In genomic region chr1:133434018-133434755, GRCm38 (mm10) we compare ENCODE assay signal across 8 mouse cellular contexts. TPM values are rescaled to one million over a fixed set of nuclear protein-coding genes. Genes with fewer than 3 reads are reported as not detected.
A peak's percentile ranks its signal among the peaks of the same experiment; 100 is the strongest.
DNase-seq lines count a peak whose midpoint lies in the region; ATAC-seq lines count a peak whose summit lies in the region.

No protein-coding gene starts in this region.

- H3K4me1 ChIP-seq in embryonic facial prominence, embryonic 13.5 days = peaks cover 14% of the 10 kb centered on the region
- peaks cover 5% of the 10 kb centered on the region; the same call in 1 of the 2 replicates for H3K4me1 ChIP-seq in hindbrain, embryonic 11.5 days (replicated peaks; ENCODE audit: control insufficient read depth, insufficient read depth, low read length)
- 0 out of 2 replicates have a peak, but pooled peaks cover 3% of the 10 kb centered on the region for H3K4me1 ChIP-seq in stomach, embryonic 15.5 days

- no peaks in the 10 kb centered on the region for H3K36me3 ChIP-seq in embryonic facial prominence, embryonic 13.5 days
- H3K36me3 ChIP-seq in hindbrain, embryonic 11.5 days (ENCODE audit: control insufficient read depth, insufficient read depth, low read length) = no peaks in the 10 kb centered on the region
- no peaks in the 10 kb centered on the region for H3K36me3 ChIP-seq in stomach, embryonic 15.5 days

- H3K27ac ChIP-seq in embryonic facial prominence, embryonic 13.5 days = peak overlapping the region; percentile 22; the same call in 1 of the 2 replicates
- H3K27ac ChIP-seq in hindbrain, embryonic 11.5 days (ENCODE audit: low read depth, low read length) = peak overlapping the region; percentile 67
- no peak overlapping the region for H3K27ac ChIP-seq in stomach, embryonic 15.5 days

- H3K27me3 ChIP-seq in embryonic facial prominence, embryonic 13.5 days = no peaks in the 10 kb centered on the region
- H3K27me3 ChIP-seq in hindbrain, embryonic 11.5 days (ENCODE audit: control insufficient read depth, insufficient read depth, low read length) = no peaks in the 10 kb centered on the region
- H3K27me3 ChIP-seq in stomach, embryonic 15.5 days (replicated peaks) = no peaks in the 10 kb centered on the region

- peak overlapping the region; percentile 38 for H3K4me3 ChIP-seq in embryonic facial prominence, embryonic 13.5 days
- 0 out of 2 replicates have a peak overlapping the region, but pooled peaks have one; percentile 4 for H3K4me3 ChIP-seq in hindbrain, embryonic 11.5 days (ENCODE audit: low read depth, low read length)
- H3K4me3 ChIP-seq in stomach, embryonic 15.5 days (replicated peaks) = peak overlapping the region; percentile 22

- H3K9ac ChIP-seq in embryonic facial prominence, embryonic 13.5 days = peak overlapping the region; percentile 55
- H3K9ac ChIP-seq in hindbrain, embryonic 11.5 days (ENCODE audit: low read depth, low read length) = peak overlapping the region; percentile 32; the same call in 1 of the 2 replicates
- no peak overlapping the region for H3K9ac ChIP-seq in stomach, embryonic 15.5 days

- DNase-seq in gastrocnemius, adult 18-20 months (ENCODE audit: low spot score) = peak; percentile 53
- DNase-seq in gastrocnemius, postnatal 36 days = no peak
- peak; percentile 84 for DNase-seq in hindbrain, embryonic 11.5 days (ENCODE audit: low spot score)
- DNase-seq in layer of hippocampus, postnatal 10 days (ENCODE audit: low spot score in 2 of 2) = peak; percentile 57 to 66
- peak; percentile 70 for DNase-seq in mesoderm, embryonic 11.5 days (ENCODE audit: low read depth, low spot score)
- DNase-seq in spleen, postnatal 36 days (ENCODE audit: low spot score in 2 of 2) = no peak

- H3K9me3 ChIP-seq in embryonic facial prominence, embryonic 13.5 days = peaks cover 3% of the 10 kb centered on the region; the same call in 1 of the 2 replicates
- H3K9me3 ChIP-seq in hindbrain, embryonic 11.5 days (ENCODE audit: control insufficient read depth, low read length) = no peaks in the 10 kb centered on the region
- no peaks in the 10 kb centered on the region for H3K9me3 ChIP-seq in stomach, embryonic 15.5 days

- 10% methylated on average over 12 of the region's 12 CpGs for WGBS in embryonic facial prominence, embryonic 13.5 days
- 4% methylated on average over 9 of the region's 12 CpGs for WGBS in hindbrain, embryonic 11.5 days
- 16% methylated on average over 11 of the region's 12 CpGs for WGBS in stomach, embryonic 15.5 days

- 0 out of 2 replicates have a peak, but pooled peaks have one; percentile 54 for ATAC-seq in embryonic facial prominence, embryonic 13.5 days (ENCODE audit: insufficient number of reproducible peaks, insufficient read depth, low FRiP score, low TSS enrichment, low read depth)
- peak; percentile 85 for ATAC-seq in hindbrain, embryonic 11.5 days (ENCODE audit: low FRiP score)
- ATAC-seq in stomach, embryonic 15.5 days (ENCODE audit: insufficient read depth, low FRiP score, low read depth) = peak; percentile 48; the same call in 1 of the 2 replicates

- H3K4me2 ChIP-seq in embryonic facial prominence, embryonic 13.5 days = peak overlapping the region; percentile 61
- peak overlapping the region; percentile 24; the same call in 1 of the 2 replicates for H3K4me2 ChIP-seq in hindbrain, embryonic 11.5 days (replicated peaks; ENCODE audit: low read depth, low read length)
- H3K4me2 ChIP-seq in stomach, embryonic 15.5 days = peak overlapping the region; percentile 51

- intact Hi-C loops in gastrocnemius, postnatal 36 days (cut with DNase I) = no loop called here

RNA-seq across cellular contexts. Expression of gene Sox13, which starts 10.0 kb away (rescaled TPM):
- 10 to 100 TPM in 1 of 2 experiments, 1 to 10 TPM in 1; 6.2 to 11.5 TPM for total RNA-seq in gastrocnemius, adult 18-20 months (2021)
- total RNA-seq in gastrocnemius, postnatal 36 days (2021) = 1 to 10 TPM; 6.7 to 9.6 TPM
- 5.2 and 7.3 TPM in 2 replicates for polyA plus RNA-seq in embryonic facial prominence, embryonic 13.5 days (2015; fragmentation: Nextera tagmentation; extraction: Ambion mirVana)
- polyA plus RNA-seq in hindbrain, embryonic 11.5 days (2014; fragmentation: Nextera tagmentation; extraction: Ambion mirVana) = 12.5 and 15.9 TPM in 2 replicates
- 10 to 100 TPM in 1 of 2 experiments, 1 to 10 TPM in 1; 9.2 to 10.3 TPM for total RNA-seq in layer of hippocampus, postnatal 10 days (2021)
- 6.8 and 7.9 TPM in 2 replicates for polyA plus RNA-seq in stomach, embryonic 15.5 days (2015; fragmentation: Nextera tagmentation; extraction: Ambion mirVana)

Comparison
In these comparisons a context has a peak if more than half of its experiments do, and no peak if none do; other contexts are left out.
1. DNase-seq: peak in gastrocnemius, adult 18-20 months (single experiment), hindbrain, embryonic 11.5 days (single experiment), layer of hippocampus, postnatal 10 days (2 of 2) and mesoderm, embryonic 11.5 days (single experiment); none in gastrocnemius, postnatal 36 days (0 of 2) and spleen, postnatal 36 days (0 of 2).
2. Peak in every context shown above with its lines, with median percentiles within 50 percentile points of each other: ATAC-seq, H3K4me2 ChIP-seq and H3K4me3 ChIP-seq.